Mouse (Mus musculus) limb, embryonic 11.5 days (tissue): ENCODE data around the gene Hmox2. TPM values are rescaled to one million over a fixed set of nuclear protein-coding genes. Genes with fewer than 3 reads are reported as not detected.
"Not testable (repeated sequence)": the region's sequence is repeated elsewhere in the genome, so short reads cannot be mapped to it uniquely, and the experiment has no call there.

Source experiments
- ATAC-seq: fragments of 200-750 bp; cut with Nextera tagmentation; 2 replicates; pipeline ENCODE4 v1.8.0; 2017; ENCODE audit warnings: low read depth; ENCODE audit not compliant: insufficient number of reproducible peaks, low FRiP score, low TSS enrichment
- DNase-seq: peaks from one replicate; pipeline ENCODE4 v3.0.0-alpha.2; 2015; ENCODE audit warnings: low spot score
- H3K27ac ChIP-seq: fragments of 300-500 bp; sonication (generic); replicated peaks from 2 replicates; pipeline ENCODE4 v1.5.1; 2014; ENCODE audit warnings: low read depth, mild to moderate bottlenecking, low read length
- H3K27me3 ChIP-seq: fragments of 300-500 bp; sonication (generic); 2 replicates; pipeline ENCODE4 v1.6.1; 2014; ENCODE audit warnings: mild to moderate bottlenecking, low read length, mixed read lengths; ENCODE audit not compliant: control insufficient read depth, insufficient read depth
- H3K36me3 ChIP-seq: fragments of 300-500 bp; sonication (generic); 2 replicates; pipeline ENCODE4 v1.6.1; 2014; ENCODE audit warnings: mild to moderate bottlenecking, low read length, moderate library complexity, mixed read lengths; ENCODE audit not compliant: control insufficient read depth, insufficient read depth
- H3K4me1 ChIP-seq: fragments of 300-500 bp; sonication (generic); 2 replicates; pipeline ENCODE4 v1.6.1; 2014; ENCODE audit warnings: low read length, mixed read lengths; ENCODE audit not compliant: control insufficient read depth, insufficient read depth
- H3K4me2 ChIP-seq: fragments of 300-500 bp; sonication (generic); 2 replicates; pipeline ENCODE4 v1.6.1; 2014; ENCODE audit warnings: low read depth, mild to moderate bottlenecking, moderate library complexity; ENCODE audit not compliant: severe bottlenecking
- H3K4me3 ChIP-seq: fragments of 300-500 bp; sonication (generic); 2 replicates; pipeline ENCODE4 v1.5.1; 2014; ENCODE audit warnings: low read depth, low read length
- H3K9ac ChIP-seq: fragments of 300-500 bp; sonication (generic); 2 replicates; pipeline ENCODE4 v1.6.1; 2014; ENCODE audit warnings: mild to moderate bottlenecking, low read length
- H3K9me3 ChIP-seq: fragments of 300-500 bp; sonication (generic); 2 replicates; pipeline ENCODE4 v1.6.1; 2016; ENCODE audit warnings: low read length; ENCODE audit not compliant: control insufficient read depth
- WGBS: fragments of 180-500 bp; shearing (Covaris S2); extraction: QIAGEN DNeasy Blood & Tissue Kit; methylation state at CpG from one replicate; pipeline ENCODE4 v1.1.7; 2014; 5-methylcytosine and 5-hydroxymethylcytosine counted together
- polyA plus RNA-seq: library from polyadenylated mRNA; unstranded; fragments of >200 nt; fragmentation: Nextera tagmentation; extraction: Ambion mirVana; gene quantifications from 2 replicates; pipeline ENCODE4 v1.2.1, GENCODE M21; 2014

The Hmox2 gene
- polyA plus RNA-seq, 1 experiment from 2014 or later = 111 TPM

GRCm38 (mm10) chr16:4683581-4684456, 42.3 kb upstream of the Hmox2 start:
- Histone ChIP-seq H3K36me3 (peaks cover 2% of the 10 kb centered on the region; the same call in 1 of the 2 replicates), H3K4me1 (peaks cover 3% of the 10 kb centered on the region), H3K9ac (peak overlapping the region; percentile 79), H3K4me3 (peak overlapping the region; percentile 91), H3K9me3 (no peaks in the 10 kb centered on the region), H3K27ac (no peak overlapping the region; the same call in 1 of the 2 replicates), H3K4me2 (peak overlapping the region; percentile 88), H3K27me3 (no peaks in the 10 kb centered on the region)
- peak; percentile 78 for ATAC-seq
- WGBS = under 1% methylated on average over 54 of the region's 54 CpGs
- DNase-seq = peak; percentile 95

DNA sequence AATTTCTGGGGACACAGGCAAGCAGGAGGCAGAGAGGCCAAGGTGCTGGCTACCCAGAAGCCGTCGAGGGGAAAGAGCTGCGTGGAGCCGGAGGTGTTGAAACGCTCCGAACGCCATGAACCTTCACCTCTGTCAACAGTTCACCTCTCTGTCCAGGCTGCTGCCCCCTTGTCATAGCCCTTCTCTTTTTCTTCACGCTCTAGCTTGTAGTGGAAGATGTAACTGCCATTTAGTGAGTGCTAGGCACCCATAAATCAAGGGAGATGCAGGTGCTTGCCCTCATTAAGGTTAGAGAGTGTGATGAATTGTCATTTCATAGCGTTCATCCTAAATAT, 41.7 kb upstream of the Hmox2 start:
- no peak overlapping the region for H3K27ac ChIP-seq
- WGBS = under 1% methylated on average over 9 of the region's 9 CpGs
- H3K4me1 ChIP-seq = no peaks in the 10 kb centered on the region
- DNase-seq (no peak), ATAC-seq (no peak)
- peak overlapping the region; percentile 91 for H3K4me3 ChIP-seq
- peak overlapping the region; percentile 88 for H3K4me2 ChIP-seq
- H3K9me3 ChIP-seq = no peaks in the 10 kb centered on the region
- H3K27me3 ChIP-seq = no peaks in the 10 kb centered on the region
- peaks cover 7% of the 10 kb centered on the region for H3K36me3 ChIP-seq
- peak overlapping the region; percentile 79 for H3K9ac ChIP-seq

DNA sequence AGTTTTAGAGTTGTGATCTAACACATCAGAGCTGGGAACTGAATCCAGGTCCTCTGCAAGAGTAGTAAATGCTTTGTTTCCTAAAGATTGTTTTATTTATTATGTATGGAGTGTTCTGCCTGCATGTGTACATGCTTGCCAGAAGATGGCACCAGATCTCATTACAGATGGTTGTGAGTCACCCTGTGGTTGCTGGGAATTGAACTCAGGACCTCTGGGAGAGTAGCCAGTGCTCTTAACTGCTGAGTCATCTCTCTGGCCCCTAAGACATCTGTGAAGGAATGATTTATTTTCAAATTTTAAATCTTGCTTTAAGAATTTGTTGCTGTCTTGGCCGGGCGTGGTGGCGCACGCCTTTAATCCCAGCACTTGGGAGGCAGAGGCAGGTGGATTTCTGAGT, 36.8 kb upstream of the Hmox2 start:
- WGBS = 93% methylated on average over 4 of the region's 4 CpGs
- ATAC-seq, H3K4me1 ChIP-seq, H3K9me3 ChIP-seq, DNase-seq, H3K27me3 ChIP-seq, H3K9ac ChIP-seq, H3K27ac ChIP-seq, H3K4me2 ChIP-seq, H3K4me3 ChIP-seq: not testable (repeated sequence)
- peaks cover 32% of the 10 kb centered on the region for H3K36me3 ChIP-seq

DNA sequence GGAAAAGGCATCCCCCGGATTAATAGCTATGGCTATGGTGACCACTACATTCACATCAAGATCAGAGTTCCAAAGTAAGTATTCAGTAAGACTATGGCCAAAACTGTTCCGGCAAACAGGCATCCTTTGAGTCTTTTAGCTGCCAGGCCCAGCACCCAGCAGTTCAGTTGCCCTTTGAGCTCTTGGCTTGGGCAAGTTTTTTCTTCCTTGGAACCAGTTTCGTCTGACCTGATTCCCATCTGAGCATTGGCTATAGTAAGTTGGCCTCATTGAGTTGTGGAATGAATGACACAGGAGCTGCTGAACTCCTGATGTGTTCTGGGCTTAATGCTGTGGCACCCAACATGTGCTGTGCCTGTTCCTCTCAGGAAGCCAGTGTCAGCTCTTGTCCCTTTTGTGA, 24.9 kb upstream of the Hmox2 start:
- no peaks in the 10 kb centered on the region for H3K9me3 ChIP-seq
- ATAC-seq = no peak
- H3K4me2 ChIP-seq = no peak overlapping the region
- no peak for DNase-seq
- H3K36me3 ChIP-seq = peaks cover 49% of the 10 kb centered on the region
- no peak overlapping the region for H3K9ac ChIP-seq
- H3K4me1 ChIP-seq = no peaks in the 10 kb centered on the region
- 96% methylated on average over 3 of the region's 3 CpGs for WGBS
- H3K27me3 ChIP-seq = no peaks in the 10 kb centered on the region
- no peak overlapping the region for H3K27ac ChIP-seq
- no peak overlapping the region for H3K4me3 ChIP-seq

DNA sequence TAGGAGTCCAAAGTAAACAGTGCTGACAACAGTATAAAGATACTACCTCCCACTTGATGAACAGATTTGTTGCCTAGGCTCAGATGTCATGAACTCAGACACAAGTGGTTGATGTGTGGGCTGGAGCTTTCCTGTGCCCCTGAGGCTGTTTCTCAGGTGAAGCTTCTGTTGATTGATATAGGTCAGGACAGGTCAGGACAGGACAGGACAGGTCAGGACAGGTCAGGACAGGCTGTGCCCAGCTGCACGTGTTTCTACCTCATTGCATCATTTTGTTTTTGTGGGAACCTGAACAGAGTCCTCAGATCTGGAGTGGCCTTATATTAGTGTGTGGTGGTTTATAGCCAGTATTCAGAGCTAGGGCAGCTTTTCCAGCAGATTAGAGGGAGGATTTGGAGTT, 23.5 kb upstream of the Hmox2 start:
- DNase-seq (no peak), ATAC-seq (no peak)
- Histone ChIP-seq H3K27me3 (no peaks in the 10 kb centered on the region), H3K4me1 (no peaks in the 10 kb centered on the region), H3K4me3 (no peak overlapping the region), H3K36me3 (peaks cover 43% of the 10 kb centered on the region), H3K9ac (no peak overlapping the region), H3K9me3 (no peaks in the 10 kb centered on the region), H3K27ac (no peak overlapping the region), H3K4me2 (no peak overlapping the region)
- WGBS = 73% methylated on average over 1 of the region's 1 CpGs

GRCm38 (mm10) chr16:4705541-4705940, 20.6 kb upstream of the Hmox2 start:
- Histone ChIP-seq H3K27me3 (no peaks in the 10 kb centered on the region), H3K36me3 (peaks cover 35% of the 10 kb centered on the region; the same call in 1 of the 2 replicates), H3K27ac (no peak overlapping the region), H3K9me3 (no peaks in the 10 kb centered on the region), H3K4me1 (no peaks in the 10 kb centered on the region), H3K4me2 (no peak overlapping the region; the same call in 1 of the 2 replicates), H3K4me3 (no peak overlapping the region), H3K9ac (no peak overlapping the region)
- no peak for DNase-seq
- no peak for ATAC-seq
- WGBS = 74% methylated on average over 4 of the region's 4 CpGs

DNA sequence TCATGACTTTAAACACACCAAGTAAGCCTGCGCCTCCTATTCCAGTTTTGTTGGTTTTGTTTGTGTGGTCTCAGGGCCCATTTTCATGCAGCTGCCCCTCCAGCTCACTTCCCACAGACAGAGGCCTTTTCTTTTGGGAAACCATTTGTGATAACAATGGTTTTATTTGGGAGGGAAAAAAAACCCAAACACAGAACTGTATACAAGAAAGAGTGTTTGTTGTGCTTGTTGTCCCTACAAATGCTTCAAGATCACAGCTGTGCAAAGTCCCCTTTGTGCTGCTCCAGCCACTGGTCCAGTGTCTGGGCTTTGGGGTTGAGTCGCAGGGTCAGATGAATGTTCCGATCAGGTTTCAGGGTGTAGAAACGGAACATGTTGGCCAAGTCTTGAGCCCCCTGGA, 15.0 kb upstream of the Hmox2 start:
- no peak for ATAC-seq

DNA sequence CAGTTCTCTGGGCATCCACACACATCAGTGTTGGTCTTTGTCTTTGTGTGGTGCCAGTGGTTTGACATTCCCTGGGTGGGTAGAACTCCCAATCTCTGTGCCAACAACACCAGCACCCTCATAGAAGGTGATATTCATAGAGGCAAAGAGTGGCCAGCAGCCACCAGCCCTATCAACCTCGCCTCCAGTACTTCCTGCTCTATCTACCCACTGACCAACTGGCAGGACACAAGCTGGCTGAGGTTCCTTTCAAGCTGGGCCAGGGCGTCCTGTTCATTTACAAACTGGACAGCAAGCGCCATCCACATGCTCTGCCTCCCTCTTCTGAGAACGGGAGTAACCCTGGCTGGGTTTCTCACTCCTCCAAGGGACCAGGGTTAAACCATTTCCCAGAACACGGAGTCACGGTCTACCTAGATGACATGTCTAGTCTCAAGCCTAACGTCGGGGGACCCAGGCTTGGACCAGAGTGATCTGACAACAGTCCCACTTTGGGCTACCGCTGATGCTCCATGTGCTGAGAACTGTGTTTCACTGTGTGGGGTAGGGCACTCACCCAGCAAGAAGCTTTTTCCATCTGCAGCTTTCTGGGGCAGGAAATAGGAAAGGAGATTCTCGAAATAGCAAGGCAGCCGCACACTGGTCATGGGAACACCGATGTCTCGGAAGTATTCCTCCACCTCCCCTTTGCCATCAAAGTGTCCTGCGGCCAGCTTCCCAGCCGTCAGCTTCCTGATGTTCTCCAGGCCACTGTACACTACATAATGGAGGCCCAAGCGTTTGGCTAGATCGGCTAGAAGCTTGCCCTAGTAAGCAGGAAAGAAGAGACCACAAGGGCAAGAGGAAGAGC, 12.1 kb upstream of the Hmox2 start:
- ATAC-seq (no peak), DNase-seq (no peak)
- Histone ChIP-seq H3K4me3 (no peak overlapping the region), H3K4me2 (no peak overlapping the region), H3K9me3 (no peaks in the 10 kb centered on the region), H3K27me3 (no peaks in the 10 kb centered on the region), H3K36me3 (peaks cover 13% of the 10 kb centered on the region), H3K27ac (no peak overlapping the region), H3K4me1 (peaks cover 4% of the 10 kb centered on the region; the same call in 1 of the 2 replicates), H3K9ac (no peak overlapping the region)
- WGBS = 92% methylated on average over 17 of the region's 17 CpGs

More for the DNA sequence above, 15.0 kb upstream of the Hmox2 start:
- no peak for DNase-seq
- no peak overlapping the region for H3K4me2 ChIP-seq
- H3K9me3 ChIP-seq = no peaks in the 10 kb centered on the region
- H3K4me3 ChIP-seq = no peak overlapping the region
- no peak overlapping the region for H3K27ac ChIP-seq
- no peak overlapping the region for H3K9ac ChIP-seq
- no peaks in the 10 kb centered on the region for H3K27me3 ChIP-seq
- 95% methylated on average over 4 of the region's 4 CpGs for WGBS
- peaks cover 14% of the 10 kb centered on the region for H3K36me3 ChIP-seq
- H3K4me1 ChIP-seq = no peaks in the 10 kb centered on the region
